Mouse (Mus musculus) hindbrain, embryonic 16.5 days (tissue): ENCODE measurements at regions not wholly inside any gene's neighbourhood (a gene's known extent, or its start where the extent isn't known, plus 50 kb on each side); places are given as distances from the start of the nearest gene placed in this dataset.

Experiments
- ATAC-seq: fragments of 200-750 bp; cut with Nextera tagmentation; 2 replicates; pipeline ENCODE4 v1.8.0; 2017; ENCODE audit warnings: moderate TSS enrichment, moderate library complexity
- H3K27ac ChIP-seq: fragments of 300-500 bp; sonication (generic); 2 replicates; pipeline ENCODE4 v1.5.1; 2014; ENCODE audit warnings: low read depth, mild to moderate bottlenecking, control low read depth, low read length, moderate library complexity
- H3K27me3 ChIP-seq: fragments of 300-500 bp; sonication (generic); replicated peaks from 2 replicates; pipeline ENCODE4 v1.6.1; 2014; ENCODE audit warnings: low read length; ENCODE audit not compliant: control insufficient read depth, insufficient read depth
- H3K36me3 ChIP-seq: fragments of 300-500 bp; sonication (generic); 2 replicates; pipeline ENCODE4 v1.6.1; 2014; ENCODE audit warnings: mild to moderate bottlenecking, low read length, moderate library complexity, mixed read lengths; ENCODE audit not compliant: control insufficient read depth, insufficient read depth
- H3K4me1 ChIP-seq: fragments of 300-500 bp; sonication (generic); 2 replicates; pipeline ENCODE4 v1.6.1; 2014; ENCODE audit warnings: low read depth, low read length; ENCODE audit not compliant: control insufficient read depth, insufficient read depth
- H3K4me2 ChIP-seq: fragments of 300-500 bp; sonication (generic); 2 replicates; pipeline ENCODE4 v1.6.1; 2014; ENCODE audit warnings: mild to moderate bottlenecking, low read length, control low read depth, moderate library complexity
- H3K4me3 ChIP-seq: fragments of 300-500 bp; sonication (generic); 2 replicates; pipeline ENCODE4 v1.5.1; 2014; ENCODE audit warnings: mild to moderate bottlenecking, low read length, control low read depth, moderate library complexity
- H3K9ac ChIP-seq: fragments of 300-500 bp; sonication (generic); 2 replicates; pipeline ENCODE4 v1.6.1; 2014; ENCODE audit warnings: low read depth, mild to moderate bottlenecking, control low read depth, low read length, moderate library complexity
- H3K9me3 ChIP-seq: fragments of 300-500 bp; sonication (generic); 2 replicates; pipeline ENCODE4 v1.6.1; 2014; ENCODE audit warnings: mild to moderate bottlenecking, low read length, moderate library complexity; ENCODE audit not compliant: control insufficient read depth
- WGBS: fragments of 180-500 bp; shearing (Covaris S2); extraction: QIAGEN DNeasy Blood & Tissue Kit; methylation state at CpG from one replicate; pipeline ENCODE4 v1.1.7; 2014; 5-methylcytosine and 5-hydroxymethylcytosine counted together

DNA sequence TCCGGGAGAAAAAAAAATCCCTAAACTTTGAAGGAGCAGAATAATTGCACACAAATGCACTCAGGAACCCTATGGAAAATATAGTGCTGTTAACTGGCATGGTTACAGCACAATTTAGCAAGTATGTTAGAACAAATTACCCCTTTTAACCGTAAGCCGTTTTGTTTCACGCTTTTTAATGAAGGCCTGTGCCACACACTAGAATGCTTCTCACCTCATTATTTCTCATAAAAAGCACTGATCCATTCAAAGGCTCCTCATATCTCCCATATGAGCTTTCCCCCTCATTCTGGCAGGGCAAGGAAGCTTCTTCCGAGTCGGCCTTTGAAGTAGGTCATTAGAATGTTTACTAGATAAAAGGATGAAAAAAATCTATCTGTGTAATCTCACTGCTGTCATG is 182.4 kb downstream of the Fbxo8 start:
- 64% methylated on average over 6 of the region's 6 CpGs for WGBS
- Histone ChIP-seq H3K36me3 (no peaks in the 10 kb centered on the region), H3K4me3 (no peak overlapping the region)

DNA sequence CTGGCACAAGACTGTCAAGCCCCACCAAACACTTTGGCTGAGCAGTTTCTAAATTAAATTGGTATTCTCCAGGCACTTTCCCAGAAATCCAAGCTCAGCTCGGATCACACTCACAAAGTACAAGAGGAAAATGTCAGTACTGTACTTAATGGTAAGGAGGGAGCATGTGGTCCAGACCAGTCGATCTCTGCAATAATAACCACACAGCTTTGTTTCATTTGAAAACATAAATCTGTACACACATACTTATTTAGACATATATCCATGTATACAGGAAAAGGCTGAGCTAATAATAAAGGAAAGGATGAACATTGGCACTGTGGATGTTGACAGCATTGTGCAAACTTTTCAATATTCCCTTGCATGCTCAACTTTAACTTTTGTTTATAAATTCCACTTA is 184.1 kb downstream of the Fbxo8 start:
- Histone ChIP-seq H3K36me3 (no peaks in the 10 kb centered on the region), H3K9ac (no peak overlapping the region), H3K9me3 (no peaks in the 10 kb centered on the region), H3K4me3 (no peak overlapping the region), H3K27me3 (no peaks in the 10 kb centered on the region), H3K4me2 (no peak overlapping the region), H3K4me1 (no peaks in the 10 kb centered on the region), H3K27ac (no peak overlapping the region)
- no peak for ATAC-seq
- WGBS: 86% methylated on average over 2 of the region's 2 CpGs

More for the DNA sequence above, 182.4 kb downstream of the Fbxo8 start:
- no peak for ATAC-seq
- no peaks in the 10 kb centered on the region for H3K9me3 ChIP-seq
- H3K9ac ChIP-seq: no peak overlapping the region
- no peaks in the 10 kb centered on the region for H3K27me3 ChIP-seq
- no peaks in the 10 kb centered on the region for H3K4me1 ChIP-seq
- no peak overlapping the region for H3K27ac ChIP-seq
- H3K4me2 ChIP-seq: no peak overlapping the region

DNA sequence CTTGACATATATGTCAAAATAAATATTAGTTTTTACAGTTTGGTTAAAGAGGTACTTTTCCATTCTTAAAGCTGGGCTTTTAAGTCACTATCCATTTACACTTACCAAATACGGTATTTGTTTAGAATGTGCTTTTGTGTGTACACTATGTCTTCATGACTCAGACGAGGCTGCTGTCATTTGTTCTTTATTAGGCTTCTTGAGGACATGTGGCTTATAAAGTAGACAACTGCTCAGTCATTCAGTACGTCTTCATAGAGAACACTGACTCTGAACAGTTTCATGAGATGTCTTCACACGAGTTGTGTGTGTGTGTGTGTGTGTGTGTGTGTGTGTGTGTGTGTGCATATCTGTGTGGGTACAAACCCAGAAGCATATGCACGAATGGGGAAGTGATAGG is 216.1 kb downstream of the Fbxo8 start:
- H3K36me3 ChIP-seq: no peaks in the 10 kb centered on the region
- no peak overlapping the region for H3K27ac ChIP-seq
- 80% methylated on average over 5 of the region's 5 CpGs for WGBS
- no peaks in the 10 kb centered on the region for H3K27me3 ChIP-seq
- H3K4me2 ChIP-seq: no peak overlapping the region
- no peak overlapping the region for H3K4me3 ChIP-seq
- no peaks in the 10 kb centered on the region for H3K4me1 ChIP-seq
- ATAC-seq: no peak
- H3K9me3 ChIP-seq: no peaks in the 10 kb centered on the region
- H3K9ac ChIP-seq: no peak overlapping the region

DNA sequence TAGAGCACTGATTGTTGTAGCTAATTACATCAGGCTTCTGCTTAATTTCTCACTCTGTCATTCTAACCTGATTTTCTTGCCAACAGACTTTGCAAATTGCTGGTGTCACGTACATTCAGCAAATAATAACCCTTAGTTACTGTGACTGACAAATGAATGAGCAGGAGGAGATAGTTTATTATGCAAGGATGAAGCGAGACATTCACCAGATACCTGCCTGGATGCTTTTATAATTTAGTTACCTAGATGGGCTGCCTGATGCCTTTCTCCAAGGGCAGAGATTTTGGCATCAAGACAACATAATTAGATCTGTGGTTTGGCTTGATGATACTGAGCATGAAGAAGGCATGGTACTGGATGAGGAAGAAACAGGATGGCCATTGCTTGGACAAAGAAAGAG is 233.6 kb downstream of the Fbxo8 start:
- Histone ChIP-seq H3K9ac (no peak overlapping the region), H3K9me3 (no peaks in the 10 kb centered on the region), H3K27ac (no peak overlapping the region), H3K4me2 (no peak overlapping the region), H3K4me1 (no peaks in the 10 kb centered on the region), H3K36me3 (no peaks in the 10 kb centered on the region), H3K4me3 (no peak overlapping the region), H3K27me3 (no peaks in the 10 kb centered on the region)
- WGBS: 52% methylated on average over 2 of the region's 2 CpGs
- ATAC-seq: no peak

DNA sequence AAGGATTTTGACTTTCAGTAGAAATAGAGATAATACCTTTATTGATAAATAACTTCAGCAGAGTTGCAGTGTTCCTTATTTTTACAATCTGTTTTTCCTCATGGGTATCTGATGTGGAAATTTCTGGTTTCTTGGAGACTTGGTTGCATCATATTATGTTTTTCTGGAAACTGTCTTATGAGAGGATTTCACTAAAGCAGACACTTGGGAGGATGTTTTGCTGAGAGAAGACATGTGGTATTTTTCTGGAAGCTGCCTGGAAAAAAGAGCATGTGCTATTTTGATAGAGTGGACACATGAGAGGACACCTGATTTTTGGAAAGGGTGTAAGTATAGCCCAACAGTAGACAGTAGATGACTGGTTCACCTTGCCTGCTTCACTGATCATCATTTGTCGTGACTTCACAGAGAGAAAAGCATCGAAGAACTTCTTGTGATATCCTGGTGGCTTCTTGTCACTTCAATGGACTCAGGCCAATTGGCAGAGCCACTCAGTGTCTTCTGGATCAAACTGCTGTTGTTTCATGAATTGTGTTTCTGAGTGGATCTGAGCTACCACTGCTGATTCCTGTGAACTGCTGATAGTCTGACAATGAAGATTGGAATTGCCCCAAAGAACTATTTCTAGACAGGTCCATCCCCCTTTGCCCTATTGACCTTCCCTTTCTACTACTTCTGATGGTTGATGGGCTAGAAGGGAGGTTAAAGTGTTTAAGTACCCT is 238.8 kb downstream of the Fbxo8 start:
- no peak for ATAC-seq
- Histone ChIP-seq H3K4me2 (no peak overlapping the region), H3K9ac (no peak overlapping the region), H3K9me3 (no peaks in the 10 kb centered on the region), H3K4me3 (no peak overlapping the region), H3K27me3 (no peaks in the 10 kb centered on the region), H3K4me1 (no peaks in the 10 kb centered on the region), H3K27ac (no peak overlapping the region), H3K36me3 (no peaks in the 10 kb centered on the region)
- 91% methylated on average over 2 of the region's 2 CpGs for WGBS

DNA sequence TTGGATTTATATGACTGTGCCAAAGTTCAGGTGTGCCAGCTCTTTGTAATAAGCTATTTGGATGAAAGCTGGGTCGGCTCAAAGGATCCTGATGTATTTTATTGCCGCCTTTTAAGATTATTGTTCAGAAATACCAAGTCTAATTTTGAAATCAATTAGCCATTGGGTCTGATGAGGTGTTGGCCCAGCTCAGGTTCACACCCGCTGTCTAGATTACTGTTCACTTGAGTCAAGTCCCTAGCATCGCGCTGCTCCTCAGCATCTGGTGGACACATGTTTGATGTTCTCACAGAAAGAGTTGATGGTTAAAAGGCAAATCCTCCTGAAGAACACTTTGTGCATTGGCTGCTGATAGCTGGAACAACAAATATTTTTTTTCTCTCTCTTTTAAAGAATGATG is 281.8 kb downstream of the Fbxo8 start:
- H3K4me1 ChIP-seq: no peaks in the 10 kb centered on the region
- H3K4me3 ChIP-seq: no peak overlapping the region
- no peaks in the 10 kb centered on the region for H3K36me3 ChIP-seq
- 90% methylated on average over 5 of the region's 5 CpGs for WGBS
- no peak overlapping the region for H3K27ac ChIP-seq
- no peak overlapping the region for H3K9ac ChIP-seq
- no peaks in the 10 kb centered on the region for H3K27me3 ChIP-seq
- no peak overlapping the region for H3K4me2 ChIP-seq
- ATAC-seq: no peak
- H3K9me3 ChIP-seq: no peaks in the 10 kb centered on the region

DNA sequence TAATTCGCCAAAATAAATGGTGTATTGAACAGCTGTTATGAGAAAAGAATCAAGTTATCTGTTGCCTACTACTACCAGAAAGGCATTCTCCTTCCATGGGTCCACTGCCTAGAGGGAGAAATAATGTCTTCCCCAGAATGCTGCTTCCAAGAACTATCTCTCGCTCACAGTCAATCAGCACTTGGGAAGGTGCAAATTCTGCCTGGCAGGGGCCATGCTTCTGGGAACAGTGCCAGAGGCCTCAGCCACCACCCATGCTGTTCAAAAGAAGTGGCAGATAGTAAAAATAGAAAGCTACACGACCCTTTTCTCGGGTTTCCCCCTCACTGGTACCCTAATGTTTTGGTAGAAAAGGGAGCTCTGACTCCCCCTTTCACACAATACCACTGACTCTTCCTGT is 282.2 kb downstream of the Fbxo8 start:
- no peak overlapping the region for H3K27ac ChIP-seq
- H3K36me3 ChIP-seq: no peaks in the 10 kb centered on the region
- 49% methylated on average over 4 of the region's 4 CpGs for WGBS
- H3K9me3 ChIP-seq: no peaks in the 10 kb centered on the region
- H3K4me3 ChIP-seq: no peak overlapping the region
- no peak overlapping the region for H3K4me2 ChIP-seq
- H3K4me1 ChIP-seq: no peaks in the 10 kb centered on the region
- ATAC-seq: no peak
- no peaks in the 10 kb centered on the region for H3K27me3 ChIP-seq
- H3K9ac ChIP-seq: no peak overlapping the region

DNA sequence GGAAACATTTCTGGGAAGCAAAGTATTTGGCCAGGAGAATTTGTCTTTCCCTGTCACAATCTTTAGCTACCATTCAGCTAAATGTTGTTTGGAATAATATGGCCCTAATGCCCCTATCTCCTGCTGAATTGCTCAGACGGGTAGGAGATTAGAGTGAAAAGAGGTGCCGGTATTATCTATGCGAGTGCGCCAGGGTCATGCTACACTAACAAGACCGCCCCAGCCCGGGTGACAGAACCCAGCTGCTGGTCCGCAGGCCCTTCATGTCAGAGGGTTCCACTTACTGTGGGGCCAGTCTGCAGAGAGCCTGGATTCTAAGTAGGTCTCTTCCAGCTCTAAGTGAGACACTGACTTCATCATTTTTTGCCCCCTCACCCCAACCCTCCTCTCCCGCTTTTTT is 332.6 kb downstream of the Fbxo8 start:
- Histone ChIP-seq H3K9me3 (no peaks in the 10 kb centered on the region), H3K27me3 (no peaks in the 10 kb centered on the region), H3K9ac (no peak overlapping the region), H3K36me3 (no peaks in the 10 kb centered on the region), H3K4me3 (no peak overlapping the region), H3K4me2 (no peak overlapping the region), H3K4me1 (no peaks in the 10 kb centered on the region), H3K27ac (no peak overlapping the region)
- ATAC-seq: no peak
- 65% methylated on average over 8 of the region's 8 CpGs for WGBS

DNA sequence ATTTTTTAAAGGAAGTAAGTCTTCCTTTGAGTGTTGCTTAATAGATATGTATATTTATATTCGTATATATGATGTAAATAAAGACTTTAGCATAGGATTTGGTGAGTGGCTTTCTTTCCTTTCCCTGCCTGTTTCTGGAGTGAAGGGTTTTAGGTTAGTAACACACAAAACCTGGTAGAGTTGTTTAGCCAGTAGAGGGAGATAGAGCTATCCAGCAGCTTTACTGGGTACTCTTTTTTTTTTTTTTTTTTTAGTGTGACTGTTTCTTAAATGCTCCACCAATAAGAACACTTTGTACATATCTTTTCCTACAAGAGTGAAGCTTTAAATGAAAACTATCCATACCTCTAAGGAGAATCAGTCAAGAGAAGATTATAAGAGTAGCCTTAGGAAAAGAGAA is 333.3 kb downstream of the Fbxo8 start:
- Histone ChIP-seq H3K36me3 (no peaks in the 10 kb centered on the region), H3K9me3 (no peaks in the 10 kb centered on the region), H3K9ac (no peak overlapping the region), H3K4me3 (no peak overlapping the region), H3K4me2 (no peak overlapping the region), H3K27ac (no peak overlapping the region), H3K27me3 (no peaks in the 10 kb centered on the region), H3K4me1 (no peaks in the 10 kb centered on the region)
- no peak for ATAC-seq
- WGBS: 23% methylated on average over 1 of the region's 1 CpGs

DNA sequence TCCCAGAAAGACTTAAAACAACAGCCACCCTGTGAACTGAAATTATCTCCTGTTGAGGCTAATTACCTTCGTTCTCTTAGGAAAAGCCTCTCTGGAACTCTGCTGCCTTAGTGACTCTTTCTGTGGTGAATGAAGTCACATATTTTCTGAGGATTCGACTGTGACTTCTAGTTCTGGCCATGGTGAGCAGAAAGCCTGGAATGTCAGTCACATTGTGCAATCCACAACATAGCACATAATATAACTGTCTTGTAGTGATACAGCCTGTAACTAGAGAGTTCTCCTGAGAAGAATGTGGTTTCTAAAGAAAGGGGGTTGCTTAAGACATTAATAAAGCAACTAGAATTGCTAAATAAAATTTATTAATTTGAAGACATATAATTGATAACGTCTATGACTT is 342.7 kb downstream of the Fbxo8 start:
- Histone ChIP-seq H3K4me2 (no peak overlapping the region), H3K27me3 (no peaks in the 10 kb centered on the region), H3K4me1 (no peaks in the 10 kb centered on the region), H3K9ac (no peak overlapping the region), H3K36me3 (no peaks in the 10 kb centered on the region), H3K27ac (no peak overlapping the region), H3K4me3 (no peak overlapping the region), H3K9me3 (no peaks in the 10 kb centered on the region)
- WGBS: 77% methylated on average over 3 of the region's 3 CpGs
- ATAC-seq: no peak
